Mouse (Mus musculus): ENCODE measurements around the gene Ifitm6. TPM values are rescaled to one million over a fixed set of nuclear protein-coding genes. Genes with fewer than 3 reads are reported as not detected.
"Not testable (repeated sequence)": the region's sequence is repeated elsewhere in the genome, so short reads cannot be mapped to it uniquely, and the experiment has no call there.

Ifitm6 gene
- polyA plus RNA-seq, 1 experiment from 2014 or later: 7.5 TPM

DNA sequence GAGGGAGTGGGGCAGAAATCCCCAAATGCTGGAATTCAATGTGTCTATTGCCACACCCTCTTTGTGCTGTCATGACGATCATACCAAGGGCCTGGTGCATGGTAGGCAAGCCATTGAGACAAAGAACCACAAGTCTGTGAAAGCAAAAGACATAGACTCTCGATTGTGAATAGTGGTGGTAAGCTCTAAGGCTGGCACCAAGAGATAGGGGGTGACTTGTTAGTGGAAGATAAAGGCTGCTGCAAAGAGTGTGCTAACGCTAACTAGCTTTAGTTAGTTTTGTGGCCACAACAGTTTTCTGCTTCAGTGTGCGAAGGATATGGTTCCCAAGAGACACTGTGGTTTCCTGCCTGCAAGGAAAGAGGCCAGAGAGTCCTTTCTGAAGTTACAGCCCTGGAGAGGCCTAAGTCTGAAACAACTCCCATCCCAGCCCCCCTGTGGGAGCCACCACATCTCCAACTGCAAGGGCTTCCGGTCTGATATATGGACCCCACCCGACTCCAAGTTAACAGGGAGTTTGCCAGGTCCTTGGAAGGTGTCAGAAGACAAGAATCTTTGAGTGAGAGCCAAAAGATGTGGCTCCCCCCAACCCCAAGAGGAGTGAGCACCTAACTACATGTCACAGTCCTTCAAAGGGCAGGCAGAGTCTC is 29.3 kb upstream of the Ifitm6 start:
- peak overlapping the region; percentile 91 for H3K4me2 ChIP-seq (ENCODE audit: low read depth, low read length)
- no peaks in the 10 kb centered on the region for H3K9me3 ChIP-seq (replicated peaks; ENCODE audit: control insufficient read depth, low read length)
- H3K4me1 ChIP-seq (ENCODE audit: control insufficient read depth, insufficient read depth, low read length): peaks cover 24% of the 10 kb centered on the region
- H3K27me3 ChIP-seq (ENCODE audit: control insufficient read depth, insufficient read depth, low read length): no peaks in the 10 kb centered on the region
- H3K27ac ChIP-seq (ENCODE audit: low read length): peak overlapping the region; percentile 98
- H3K4me3 ChIP-seq (replicated peaks; ENCODE audit: low read length): peak overlapping the region; percentile 17; the same call in 1 of the 2 replicates
- 54% methylated on average over 6 of the region's 6 CpGs for WGBS
- peak overlapping the region; percentile 67 for H3K9ac ChIP-seq (ENCODE audit: low read length)
- no peak for ATAC-seq (ENCODE audit: insufficient read depth, low FRiP score)
- H3K36me3 ChIP-seq (ENCODE audit: control insufficient read depth, insufficient read depth, low read length): no peaks in the 10 kb centered on the region

- peak overlapping the region; percentile 31; the same call in 1 of the 2 replicates for H3K9ac ChIP-seq (ENCODE audit: low read length)
- no peak overlapping the region for H3K4me3 ChIP-seq (replicated peaks; ENCODE audit: low read length)
- no peak overlapping the region for H3K4me2 ChIP-seq (ENCODE audit: low read depth, low read length)
- no peaks in the 10 kb centered on the region for H3K27me3 ChIP-seq (ENCODE audit: control insufficient read depth, insufficient read depth, low read length)
- WGBS: 40% methylated on average over 4 of the region's 4 CpGs
- H3K27ac ChIP-seq (ENCODE audit: low read length): peak overlapping the region; percentile 92
- peaks cover 32% of the 10 kb centered on the region for H3K4me1 ChIP-seq (ENCODE audit: control insufficient read depth, insufficient read depth, low read length)
- H3K9me3 ChIP-seq (replicated peaks; ENCODE audit: control insufficient read depth, low read length): no peaks in the 10 kb centered on the region
- peak; percentile 35; the same call in 1 of the 2 replicates for ATAC-seq (ENCODE audit: insufficient read depth, low FRiP score)
- no peaks in the 10 kb centered on the region for H3K36me3 ChIP-seq (ENCODE audit: control insufficient read depth, insufficient read depth, low read length)
These were observed 24.8 kb upstream of the Ifitm6 start for GRCm38 (mm10) chr7:141042539-141042938.

DNA sequence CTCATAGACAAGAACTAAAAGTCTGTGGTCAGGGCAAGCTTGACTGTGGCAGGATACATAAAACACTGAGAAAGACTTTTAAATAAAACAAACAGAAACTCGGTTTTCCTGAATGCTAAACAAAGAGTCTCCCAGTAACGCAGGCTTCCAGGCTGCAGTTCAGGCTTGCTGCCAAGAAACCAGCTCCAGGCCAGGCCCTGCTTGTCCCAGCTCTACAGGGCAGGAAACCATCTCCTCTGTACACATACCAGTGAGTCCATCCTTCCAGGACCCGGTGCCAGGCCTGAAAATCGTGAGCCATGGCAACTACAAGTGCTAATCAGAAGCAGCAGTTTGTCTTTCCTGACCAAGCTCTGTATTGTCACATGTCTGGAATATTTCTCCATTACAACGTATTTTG is 23.9 kb upstream of the Ifitm6 start:
- Histone ChIP-seq H3K4me3 (replicated peaks; ENCODE audit: low read length) (no peak overlapping the region), H3K4me2 (ENCODE audit: low read depth, low read length) (no peak overlapping the region), H3K36me3 (ENCODE audit: control insufficient read depth, insufficient read depth, low read length) (no peaks in the 10 kb centered on the region), H3K27ac (ENCODE audit: low read length) (peak overlapping the region; percentile 95), H3K4me1 (ENCODE audit: control insufficient read depth, insufficient read depth, low read length) (peaks cover 24% of the 10 kb centered on the region), H3K27me3 (ENCODE audit: control insufficient read depth, insufficient read depth, low read length) (no peaks in the 10 kb centered on the region), H3K9me3 (replicated peaks; ENCODE audit: control insufficient read depth, low read length) (no peaks in the 10 kb centered on the region), H3K9ac (ENCODE audit: low read length) (no peak overlapping the region)
- WGBS: 4% methylated on average over 5 of the region's 5 CpGs
- ATAC-seq (ENCODE audit: insufficient read depth, low FRiP score): peak; percentile 87

DNA sequence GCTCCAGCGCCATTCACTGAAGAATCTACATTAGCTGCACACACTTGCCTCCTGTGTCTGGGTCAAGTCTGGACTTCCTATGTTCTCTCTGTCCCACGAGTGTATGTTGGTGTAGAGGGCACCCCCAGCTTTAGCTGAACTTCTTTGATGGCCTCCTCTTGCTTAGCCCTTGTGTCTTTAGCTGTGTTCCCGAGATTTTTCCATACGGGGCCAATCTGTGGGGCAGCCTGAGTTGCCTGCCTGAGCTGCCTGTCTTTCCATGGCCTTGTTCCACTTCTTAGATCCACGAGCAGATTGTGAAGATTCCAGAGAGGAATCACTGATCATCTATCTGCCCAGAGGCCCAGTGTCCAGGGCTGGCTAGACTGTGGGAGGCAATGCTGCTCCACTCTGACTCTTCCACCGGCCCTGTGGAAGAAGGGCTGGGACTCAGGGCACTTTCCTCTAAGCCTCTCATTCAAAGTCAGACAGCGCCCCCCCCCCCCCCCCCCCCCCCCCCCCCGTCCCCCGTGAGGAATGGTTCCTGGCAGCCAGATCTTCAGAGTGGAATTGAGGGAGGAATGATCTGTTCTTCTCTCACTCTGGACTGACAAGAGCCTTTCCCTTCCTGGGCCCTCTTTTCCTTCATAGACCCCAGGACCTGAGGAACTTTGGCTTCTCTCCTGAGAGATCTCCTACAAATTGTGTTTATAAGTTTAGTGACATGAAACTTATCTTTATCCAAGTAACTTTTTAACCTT is 23.3 kb upstream of the Ifitm6 start:
- no peaks in the 10 kb centered on the region for H3K27me3 ChIP-seq (ENCODE audit: control insufficient read depth, insufficient read depth, low read length)
- no peak overlapping the region for H3K4me3 ChIP-seq (replicated peaks; ENCODE audit: low read length)
- peak overlapping the region; percentile 60 for H3K9ac ChIP-seq (ENCODE audit: low read length)
- H3K27ac ChIP-seq (ENCODE audit: low read length): peak overlapping the region; percentile 95
- peak; percentile 27; the same call in 1 of the 2 replicates for ATAC-seq (ENCODE audit: insufficient read depth, low FRiP score)
- H3K4me2 ChIP-seq (ENCODE audit: low read depth, low read length): 0 out of 2 replicates have a peak overlapping the region, but pooled peaks have one; percentile 15
- no peaks in the 10 kb centered on the region for H3K9me3 ChIP-seq (replicated peaks; ENCODE audit: control insufficient read depth, low read length)
- no peaks in the 10 kb centered on the region for H3K36me3 ChIP-seq (ENCODE audit: control insufficient read depth, insufficient read depth, low read length)
- peaks cover 23% of the 10 kb centered on the region for H3K4me1 ChIP-seq (ENCODE audit: control insufficient read depth, insufficient read depth, low read length)
- WGBS: 23% methylated on average over 6 of the region's 9 CpGs

DNA sequence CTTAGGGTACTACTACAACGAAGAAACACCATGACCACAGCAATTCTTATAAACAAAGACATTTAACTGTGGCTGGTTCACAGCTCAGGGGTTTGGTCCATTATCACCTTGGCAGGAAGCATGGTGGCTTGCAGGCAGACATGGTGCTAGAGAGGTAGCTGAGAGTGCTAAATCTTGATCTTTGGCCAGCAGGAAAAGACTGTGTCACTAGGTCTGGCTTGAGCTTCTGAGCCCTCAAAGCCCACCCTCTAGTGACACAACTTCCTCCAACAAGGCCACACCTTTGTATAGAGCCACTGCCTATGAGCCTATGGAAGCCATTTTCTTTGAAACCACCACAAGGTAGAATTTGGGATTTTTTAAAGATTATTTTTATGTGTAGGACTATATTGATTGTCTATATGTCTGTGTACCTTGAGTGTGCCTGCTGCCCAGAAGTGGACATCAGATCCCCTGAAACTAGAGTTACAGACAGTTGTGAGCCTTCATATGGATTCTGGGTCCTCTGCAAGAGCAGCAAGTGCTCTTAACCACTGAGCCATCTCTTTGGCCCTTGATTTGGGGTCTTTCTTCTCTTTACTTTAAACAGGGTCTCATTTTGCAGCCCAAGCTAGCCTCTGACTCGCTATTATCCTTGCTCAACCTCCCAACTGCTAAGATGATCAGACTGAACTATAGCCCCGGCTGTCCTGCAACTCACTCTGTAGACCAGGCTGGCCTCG is 21.8 kb upstream of the Ifitm6 start:
- Histone ChIP-seq H3K9me3 (replicated peaks; ENCODE audit: control insufficient read depth, low read length) (no peaks in the 10 kb centered on the region), H3K27ac (ENCODE audit: low read length) (no peak overlapping the region), H3K9ac (ENCODE audit: low read length) (no peak overlapping the region), H3K4me2 (ENCODE audit: low read depth, low read length) (no peak overlapping the region), H3K27me3 (ENCODE audit: control insufficient read depth, insufficient read depth, low read length) (no peaks in the 10 kb centered on the region), H3K4me3 (replicated peaks; ENCODE audit: low read length) (no peak overlapping the region), H3K36me3 (ENCODE audit: control insufficient read depth, insufficient read depth, low read length) (no peaks in the 10 kb centered on the region), H3K4me1 (ENCODE audit: control insufficient read depth, insufficient read depth, low read length) (peaks cover 23% of the 10 kb centered on the region)
- no peak for ATAC-seq (ENCODE audit: insufficient read depth, low FRiP score)
- WGBS: 93% methylated on average over 4 of the region's 4 CpGs

- ATAC-seq (ENCODE audit: insufficient read depth, low FRiP score): peak; percentile 48; the same call in 1 of the 2 replicates
- WGBS: 63% methylated on average over 20 of the region's 21 CpGs
These were observed 20.6 kb upstream of the Ifitm6 start for GRCm38 (mm10) chr7:141038090-141039032.

DNA sequence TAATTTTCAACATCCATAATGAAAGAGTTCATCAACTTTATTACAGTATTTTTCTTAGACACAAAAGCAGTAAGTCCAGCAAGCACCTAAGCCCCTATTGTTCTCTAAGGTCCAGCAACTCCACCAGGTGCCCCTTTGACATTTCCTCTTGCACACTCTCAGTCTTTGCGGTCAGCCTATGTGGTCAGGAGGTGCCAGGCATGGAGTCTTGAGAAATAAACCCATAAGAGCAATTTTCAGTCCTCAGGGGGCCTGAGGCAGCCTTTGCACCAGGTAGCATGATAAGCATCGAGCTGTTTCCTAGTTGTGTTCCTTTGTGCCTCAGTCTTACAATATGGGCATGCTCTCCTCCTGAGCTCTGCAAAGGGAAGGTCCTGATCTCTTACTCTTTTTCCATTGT is 18.9 kb upstream of the Ifitm6 start:
- not testable (repeated sequence) for H3K4me1 ChIP-seq (ENCODE audit: control insufficient read depth, insufficient read depth, low read length); H3K27me3 ChIP-seq (ENCODE audit: control insufficient read depth, insufficient read depth, low read length); H3K9ac ChIP-seq (ENCODE audit: low read length); H3K9me3 ChIP-seq (replicated peaks; ENCODE audit: control insufficient read depth, low read length); H3K36me3 ChIP-seq (ENCODE audit: control insufficient read depth, insufficient read depth, low read length); H3K4me3 ChIP-seq (replicated peaks; ENCODE audit: low read length); ATAC-seq (ENCODE audit: insufficient read depth, low FRiP score); H3K4me2 ChIP-seq (ENCODE audit: low read depth, low read length); H3K27ac ChIP-seq (ENCODE audit: low read length)
- WGBS: 59% methylated on average over 1 of the region's 2 CpGs

More at GRCm38 (mm10) chr7:141038090-141039032, 20.6 kb upstream of the Ifitm6 start:
- no peak overlapping the region for H3K9ac ChIP-seq (ENCODE audit: low read length)
- peaks cover 23% of the 10 kb centered on the region for H3K4me1 ChIP-seq (ENCODE audit: control insufficient read depth, insufficient read depth, low read length)
- peak overlapping the region; percentile 46 for H3K27ac ChIP-seq (ENCODE audit: low read length)
- no peaks in the 10 kb centered on the region for H3K27me3 ChIP-seq (ENCODE audit: control insufficient read depth, insufficient read depth, low read length)
- H3K36me3 ChIP-seq (ENCODE audit: control insufficient read depth, insufficient read depth, low read length): no peaks in the 10 kb centered on the region
- H3K9me3 ChIP-seq (replicated peaks; ENCODE audit: control insufficient read depth, low read length): no peaks in the 10 kb centered on the region
- H3K4me2 ChIP-seq (ENCODE audit: low read depth, low read length): no peak overlapping the region
- no peak overlapping the region for H3K4me3 ChIP-seq (replicated peaks; ENCODE audit: low read length)

GRCm38 (mm10) chr7:141032458-141033167 is 14.9 kb upstream of the Ifitm6 start:
- Histone ChIP-seq H3K4me2 (ENCODE audit: low read depth, low read length) (no peak overlapping the region), H3K27me3 (ENCODE audit: control insufficient read depth, insufficient read depth, low read length) (no peaks in the 10 kb centered on the region), H3K4me3 (replicated peaks; ENCODE audit: low read length) (no peak overlapping the region), H3K9ac (ENCODE audit: low read length) (no peak overlapping the region), H3K27ac (ENCODE audit: low read length) (no peak overlapping the region), H3K9me3 (replicated peaks; ENCODE audit: control insufficient read depth, low read length) (no peaks in the 10 kb centered on the region), H3K4me1 (ENCODE audit: control insufficient read depth, insufficient read depth, low read length) (no peaks in the 10 kb centered on the region), H3K36me3 (ENCODE audit: control insufficient read depth, insufficient read depth, low read length) (no peaks in the 10 kb centered on the region)
- 58% methylated on average over 9 of the region's 9 CpGs for WGBS
- peak; percentile 55; the same call in 1 of the 2 replicates for ATAC-seq (ENCODE audit: insufficient read depth, low FRiP score)
